Mouse (Mus musculus): ENCODE results near the gene Opa3. TPM values are rescaled to one million over a fixed set of nuclear protein-coding genes. Genes with fewer than 3 reads are reported as not detected.
"Not testable (repeated sequence)": the region's sequence is repeated elsewhere in the genome, so short reads cannot be mapped to it uniquely, and the experiment has no call there.

The Opa3 gene
- total RNA-seq, 2 experiments from 2014 or later = 36.6 to 38.0 TPM

DNA sequence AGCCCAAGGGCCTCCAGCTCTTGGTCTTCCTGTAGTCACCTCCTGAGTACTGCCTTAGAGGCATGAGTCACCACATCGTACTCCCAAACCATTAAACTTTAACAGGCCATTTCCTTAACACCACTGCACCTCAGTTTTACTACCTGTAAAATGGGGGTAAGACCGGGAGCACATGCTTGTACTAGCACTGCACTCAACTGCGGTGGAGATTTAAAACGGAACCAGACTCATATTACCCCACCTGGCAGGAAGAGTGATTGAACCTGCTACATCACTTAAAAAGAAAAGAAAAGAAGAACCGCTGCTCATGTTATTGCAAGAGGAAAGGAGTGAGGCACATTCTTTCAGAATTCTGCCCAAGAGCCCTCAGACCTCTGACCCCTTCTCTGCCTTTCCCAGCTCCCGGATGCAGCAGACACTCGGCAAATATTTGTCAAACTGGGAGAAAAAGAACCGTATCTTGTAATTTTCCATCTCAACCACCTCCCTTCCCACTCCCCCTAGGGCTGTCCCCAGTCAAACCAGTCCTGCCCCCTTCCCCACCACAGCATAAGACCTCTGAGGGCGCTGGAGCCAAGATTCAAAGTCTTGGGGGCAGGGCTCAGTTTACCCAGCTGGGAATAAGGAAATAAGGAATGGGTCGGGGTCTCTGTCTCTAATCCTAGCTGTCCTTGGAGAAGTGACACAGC is 41.0 kb downstream of the Opa3 start:
- intact Hi-C loops (cut with DNase I) = no loop called here

GRCm38 (mm10) chr7:19269721-19270441 is 41.7 kb downstream of the Opa3 start:
- intact Hi-C loops (cut with DNase I) = no loop called here
- DNase-seq (ENCODE audit: extremely low spot score in 1 of 2, low spot score in 2 of 2) = peak in 1 of 2 experiments; percentile 90

More for the DNA sequence above, 41.0 kb downstream of the Opa3 start:
- no peak for DNase-seq (ENCODE audit: extremely low spot score in 1 of 2, low spot score in 2 of 2)

DNA sequence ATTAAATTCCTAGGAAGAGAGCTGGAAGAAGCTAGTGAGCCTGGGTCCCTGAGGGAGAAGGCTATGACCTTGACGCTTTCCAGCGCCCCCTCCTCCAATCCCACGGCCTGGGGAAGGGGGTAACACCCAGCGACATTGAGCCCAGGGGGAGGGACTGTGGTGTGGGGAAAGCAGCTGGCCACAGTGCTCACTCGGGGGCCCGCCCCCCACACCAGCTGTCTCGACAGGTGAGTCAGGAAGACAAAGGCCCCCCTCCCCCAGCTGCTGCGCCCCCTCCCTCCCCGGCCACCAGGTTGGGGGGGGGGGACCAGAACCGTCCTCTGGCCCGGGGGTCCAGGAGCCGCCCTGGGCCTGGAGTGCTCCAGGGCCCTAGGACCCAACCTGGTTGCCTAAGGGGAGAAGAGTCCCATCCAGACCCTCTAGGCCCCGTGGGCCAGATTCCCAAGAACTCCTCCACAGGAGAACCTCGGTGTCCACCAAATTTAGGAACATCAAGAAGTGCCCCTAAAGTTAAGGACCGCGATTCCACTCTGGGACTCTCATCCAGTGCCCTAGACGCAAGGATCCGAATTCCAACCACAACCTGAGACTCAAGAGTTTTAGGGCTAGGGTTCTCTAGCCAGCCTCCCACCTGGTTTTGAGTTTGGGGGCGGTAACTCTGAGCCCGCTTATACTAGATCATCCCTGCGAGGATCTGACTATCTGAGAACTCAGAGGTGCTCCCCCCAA is 42.5 kb downstream of the Opa3 start:
- DNase-seq (ENCODE audit: extremely low spot score in 1 of 2, low spot score in 2 of 2) = peak in 1 of 2 experiments; percentile 55
- intact Hi-C loops (cut with DNase I) = no loop called here

DNA sequence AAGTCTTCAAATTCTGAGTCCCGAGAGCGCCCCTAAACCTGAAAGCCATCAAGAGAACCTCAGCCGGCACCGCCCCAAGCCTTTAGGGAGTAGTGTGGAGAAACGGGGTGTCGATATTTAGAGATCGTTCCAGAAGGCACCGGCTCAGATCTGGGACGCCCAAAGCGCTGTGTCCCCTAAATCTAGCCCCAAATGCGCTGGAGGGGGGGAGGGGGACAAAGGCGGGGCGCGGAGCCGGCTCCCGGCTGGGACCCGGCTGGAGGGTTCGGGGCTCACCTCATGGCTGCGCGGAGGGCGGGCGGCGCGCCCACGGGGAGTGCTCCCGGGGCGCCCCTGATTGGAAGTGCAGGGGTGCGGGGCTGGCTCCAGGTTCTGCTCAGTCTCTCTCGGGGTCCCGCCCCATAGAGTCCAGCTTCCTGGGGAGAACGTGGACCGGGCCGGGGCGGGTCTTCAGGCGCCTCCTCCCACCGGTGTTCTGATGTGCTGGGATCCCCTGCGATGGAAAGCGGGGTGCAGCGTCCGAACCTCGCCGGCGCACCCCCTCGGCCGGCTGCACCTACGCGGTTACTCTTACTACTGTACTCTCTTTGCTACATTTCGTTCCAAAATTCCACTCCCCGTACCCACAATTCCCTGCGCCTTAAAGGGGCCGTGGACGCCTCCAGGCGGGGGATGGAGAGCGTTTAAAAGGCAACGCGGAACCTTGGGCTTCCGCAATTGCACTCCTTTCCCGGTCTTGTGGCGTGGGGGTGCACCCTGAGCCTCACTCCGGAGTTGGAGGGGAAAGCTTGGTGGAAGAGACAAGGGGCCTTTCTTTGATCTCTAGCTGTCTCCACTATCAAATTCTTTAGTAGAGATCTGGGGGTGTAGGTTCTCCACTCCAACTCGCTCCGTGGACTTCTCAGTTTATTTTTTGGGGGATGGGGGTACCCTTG is 43.4 kb downstream of the Opa3 start, which contains the start of gene Vasp:
Gene Vasp (minus strand): TSS at position 580 of the 935 bp plus-strand sequence.
- intact Hi-C loops (cut with DNase I) = no loop called here
- peak; percentile 72 to 87 for DNase-seq (ENCODE audit: extremely low spot score in 1 of 2, low spot score in 2 of 2)

GRCm38 (mm10) chr7:19272173-19272764 is 44.1 kb downstream of the Opa3 start:
- peak in 1 of 2 experiments; percentile 76 for DNase-seq (ENCODE audit: extremely low spot score in 1 of 2, low spot score in 2 of 2)
- intact Hi-C loops (cut with DNase I) = no loop called here

GRCm38 (mm10) chr7:19276253-19276652 is 48.1 kb downstream of the Opa3 start:
- intact Hi-C loops (cut with DNase I) = no loop called here
- DNase-seq (ENCODE audit: extremely low spot score in 1 of 2, low spot score in 2 of 2) = no peak

GRCm38 (mm10) chr7:19279052-19279451 is 50.9 kb downstream of the Opa3 start:
- no peak for DNase-seq (ENCODE audit: extremely low spot score in 1 of 2, low spot score in 2 of 2)
- intact Hi-C loops (cut with DNase I) = no loop called here

- intact Hi-C loops (cut with DNase I) = loop anchor here (5.0 kb wide), 1 partner anchor 42 kb away; no protein-coding TSS in a partner anchor
- no peak for DNase-seq (ENCODE audit: extremely low spot score in 1 of 2, low spot score in 2 of 2)
Observed at GRCm38 (mm10) chr7:19279581-19280114, 51.5 kb downstream of the Opa3 start, which contains the start of gene Ppm1n. TSS of gene Ppm1n (minus strand) at chr7:19280064.

DNA sequence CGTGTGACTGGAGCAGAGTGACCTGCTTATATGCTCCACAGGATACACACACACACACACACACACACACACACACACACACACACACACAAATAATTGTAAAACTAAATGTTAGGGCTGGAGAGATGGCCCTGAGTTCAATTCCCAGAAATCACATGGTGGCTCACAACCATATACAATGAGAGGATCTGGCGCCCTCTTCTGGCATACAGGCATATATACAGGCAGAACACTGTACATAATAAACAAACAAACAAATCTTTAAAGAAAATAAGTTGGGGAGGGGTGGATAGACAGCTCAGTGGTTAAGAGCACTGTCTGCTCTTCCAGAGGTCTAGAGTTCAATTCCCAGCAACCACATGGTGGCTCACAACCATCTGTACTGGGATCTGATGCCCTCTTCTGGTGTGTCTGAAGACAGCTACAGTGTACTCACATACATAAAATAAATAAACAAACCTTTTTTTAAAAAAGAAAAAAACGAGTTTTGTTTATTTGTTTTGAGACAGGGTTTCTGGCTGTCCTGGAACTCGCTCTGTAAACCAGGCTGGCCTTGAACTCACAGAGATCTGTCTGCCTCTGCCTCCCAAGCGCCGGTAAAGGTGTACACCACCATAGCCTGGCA is 53.7 kb downstream of the Opa3 start:
- intact Hi-C loops (cut with DNase I) = loop anchor here (5.0 kb wide), 1 partner anchor 44 kb away; no protein-coding TSS in a partner anchor
- not testable (repeated sequence) for DNase-seq (ENCODE audit: extremely low spot score in 1 of 2, low spot score in 2 of 2)

DNA sequence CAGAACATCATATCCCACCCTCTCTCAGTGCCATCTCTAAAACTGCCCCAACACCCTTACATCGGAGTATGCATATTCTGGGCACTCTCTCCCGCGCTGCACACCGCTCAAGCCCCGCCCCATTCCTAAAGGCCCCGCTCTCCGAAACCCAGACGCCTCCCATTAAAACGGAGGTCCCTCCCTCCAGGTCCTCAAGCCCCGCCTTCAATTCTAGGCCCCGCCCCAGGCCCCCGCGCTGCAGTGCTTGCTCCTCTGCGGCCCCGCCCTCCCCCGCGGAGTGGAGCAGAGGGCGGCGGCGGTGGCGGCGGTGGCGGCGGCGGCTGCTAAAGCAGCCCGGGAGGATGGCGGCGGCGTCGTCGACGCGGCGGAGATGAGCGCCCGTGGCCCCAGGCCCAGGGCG is 54.3 kb downstream of the Opa3 start, which contains the start of gene Rtn2:
Gene Rtn2 (plus strand): TSS at position 240 of the 400 bp plus-strand sequence.
- DNase-seq (ENCODE audit: extremely low spot score in 1 of 2, low spot score in 2 of 2) = peak; percentile 77 to 88
- intact Hi-C loops (cut with DNase I) = loop anchor here (5.0 kb wide), 1 partner anchor 45 kb away; no protein-coding TSS in a partner anchor

- DNase-seq (ENCODE audit: extremely low spot score in 1 of 2, low spot score in 2 of 2) = peak in 1 of 2 experiments; percentile 83
- intact Hi-C loops (cut with DNase I) = loop anchor here (5.0 kb wide), 1 partner anchor 46 kb away; no protein-coding TSS in a partner anchor
Observed at GRCm38 (mm10) chr7:19282791-19283405, 54.8 kb downstream of the Opa3 start.

- DNase-seq (ENCODE audit: extremely low spot score in 1 of 2, low spot score in 2 of 2) = no peak
- intact Hi-C loops (cut with DNase I) = loop anchor here (5.0 kb wide), 1 partner anchor 46 kb away; no protein-coding TSS in a partner anchor
Observed at GRCm38 (mm10) chr7:19283406-19283804, 55.3 kb downstream of the Opa3 start.

DNA sequence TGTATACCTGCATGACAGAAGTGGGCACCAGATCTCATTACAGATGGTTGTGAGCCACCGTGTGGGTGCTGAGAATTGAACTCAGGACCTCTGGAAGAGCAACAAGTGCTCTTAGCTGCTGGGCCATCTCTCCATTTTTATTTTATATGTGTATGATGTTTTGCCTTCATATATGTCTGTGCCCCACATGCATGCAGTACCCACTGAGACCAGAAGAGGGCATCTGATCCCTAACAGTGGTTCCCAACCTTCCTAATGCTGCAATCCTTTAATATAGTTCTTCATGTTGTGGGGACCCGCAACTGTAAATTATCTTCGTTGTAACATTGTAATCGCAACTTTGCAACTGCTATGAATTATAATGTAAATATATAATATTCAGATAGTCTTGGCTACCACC is 56.6 kb downstream of the Opa3 start:
- intact Hi-C loops (cut with DNase I) = loop anchor here (2.0 to 5.0 kb wide), 2 partner anchors 20 to 47 kb away; no protein-coding TSS in a partner anchor

DNA sequence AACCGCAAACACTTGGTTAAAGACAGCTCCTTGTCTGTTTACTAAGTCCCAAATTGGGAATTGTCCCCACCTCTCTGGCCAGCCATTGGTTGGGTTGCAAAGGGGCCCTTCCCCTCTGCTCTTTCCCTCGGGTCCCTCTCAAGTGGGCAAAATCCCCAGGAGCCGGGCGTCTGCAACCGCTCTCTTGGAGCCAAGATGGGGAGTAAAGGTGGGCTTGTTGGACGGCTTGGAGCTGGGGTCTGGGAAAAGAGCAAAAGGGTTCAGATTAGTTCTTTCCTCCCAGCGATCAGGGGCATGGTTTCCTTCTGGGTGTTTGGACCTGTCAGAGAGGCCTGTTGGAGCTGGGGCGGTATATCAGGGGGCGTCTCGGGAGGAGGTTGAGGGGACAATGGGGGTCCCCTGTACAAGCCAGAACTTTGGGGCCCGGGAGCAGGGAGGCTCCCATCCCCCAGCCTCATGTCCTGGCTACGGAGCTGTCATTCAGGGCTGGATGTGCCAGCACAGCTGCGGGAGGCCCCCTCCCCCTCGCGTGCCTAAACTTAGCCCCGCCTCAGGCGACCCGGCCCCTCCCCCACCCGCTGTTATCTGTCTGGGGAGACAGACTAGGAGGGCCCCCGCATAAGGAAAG is 62.9 kb downstream of the Opa3 start:
- DNase-seq (ENCODE audit: extremely low spot score in 1 of 2, low spot score in 2 of 2) = peak in 1 of 2 experiments; percentile 71
- intact Hi-C loops (cut with DNase I) = no loop called here

More for the DNA sequence above, 56.6 kb downstream of the Opa3 start:
- peak; percentile 63 to 67 for DNase-seq (ENCODE audit: extremely low spot score in 1 of 2, low spot score in 2 of 2)

GRCm38 (mm10) chr7:19295503-19296185 is 67.5 kb downstream of the Opa3 start:
- intact Hi-C loops (cut with DNase I) = no loop called here
- peak; percentile 89 to 96 for DNase-seq (ENCODE audit: extremely low spot score in 1 of 2, low spot score in 2 of 2)

All from left cerebral cortex, postnatal 10 days (tissue).